18 mouse cellular contexts compared by ENCODE assay signal in genomic region chr5:134441105-134441504, GRCm38 (mm10). TPM values are rescaled to one million over a fixed set of nuclear protein-coding genes. Genes with fewer than 3 reads are reported as not detected.
DNase-seq lines count a peak whose midpoint lies in the region; ATAC-seq and TF ChIP-seq lines count a peak whose summit lies in the region.
"Had no signal": no experiment of that assay in that cellular context is flagged by ENCODE, and none has a peak within 500 bp of the region (broad histone marks: within the 10 kb centered on the region; RNA-seq: fewer than 3 reads in every experiment).

No protein-coding gene starts in this region.

- H3K27me3 ChIP-seq in heart, embryonic 12.5 days (replicated peaks): no peaks in the 10 kb centered on the region
- no peaks in the 10 kb centered on the region for H3K27me3 ChIP-seq in lung, embryonic 14.5 days (ENCODE audit: insufficient read depth, low read length)
- H3K27me3 ChIP-seq in lung, postnatal 0 days (replicated peaks; ENCODE audit: insufficient read depth, low read length): no peaks in the 10 kb centered on the region
- H3K27me3 ChIP-seq in stomach, postnatal 0 days (ENCODE audit: control insufficient read depth, insufficient read depth, low read length): no peaks in the 10 kb centered on the region
- H3K27me3 ChIP-seq in intestine, postnatal 0 days (replicated peaks; ENCODE audit: control insufficient read depth, insufficient read depth, low read length): no peaks in the 10 kb centered on the region
- H3K27me3 ChIP-seq: forebrain, embryonic 15.5 days; limb, embryonic 15.5 days; midbrain, embryonic 13.5 days had no signal

- DNase-seq in heart, adult 8-10 months (ENCODE audit: low spot score): no peak
- peak; percentile 22 for DNase-seq in lung, embryonic 14.5 days
- no peak for DNase-seq in lung, postnatal 0 days (ENCODE audit: low spot score)
- peak; percentile 20 for DNase-seq in Muller cell, postnatal 12 days (ENCODE audit: inconsistent ontology term)
- no peak for DNase-seq in stomach, postnatal 0 days (ENCODE audit: low spot score)
- DNase-seq: cerebellum, adult 8-10 months; kidney, adult 2 months; kidney, postnatal 14 days; lung, postnatal 14 days; right cerebral cortex, postnatal 14 days; spleen, adult 18-20 months had no signal

- peaks cover 7% of the 10 kb centered on the region for H3K9me3 ChIP-seq in heart, embryonic 12.5 days (replicated peaks)
- no peaks in the 10 kb centered on the region; the same call in 1 of the 2 replicates for H3K9me3 ChIP-seq in lung, embryonic 14.5 days (ENCODE audit: low read depth, low read length)
- H3K9me3 ChIP-seq in lung, postnatal 0 days (ENCODE audit: low read length): no peaks in the 10 kb centered on the region
- no peaks in the 10 kb centered on the region for H3K9me3 ChIP-seq in stomach, postnatal 0 days (ENCODE audit: control insufficient read depth, low read length)
- H3K9me3 ChIP-seq in intestine, postnatal 0 days (ENCODE audit: control insufficient read depth): no peaks in the 10 kb centered on the region
- H3K9me3 ChIP-seq: limb, embryonic 15.5 days had no signal

- peaks cover 78% of the 10 kb centered on the region for H3K4me1 ChIP-seq in heart, embryonic 12.5 days (replicated peaks)
- peaks cover 28% of the 10 kb centered on the region for H3K4me1 ChIP-seq in lung, embryonic 14.5 days (ENCODE audit: insufficient read depth)
- peaks cover 15% of the 10 kb centered on the region for H3K4me1 ChIP-seq in lung, postnatal 0 days (ENCODE audit: insufficient read depth, low read depth, low read length)
- H3K4me1 ChIP-seq in stomach, postnatal 0 days (replicated peaks; ENCODE audit: control insufficient read depth, insufficient read depth): peaks cover 19% of the 10 kb centered on the region
- H3K4me1 ChIP-seq in intestine, postnatal 0 days (replicated peaks; ENCODE audit: control insufficient read depth, insufficient read depth, low read length): peaks cover 25% of the 10 kb centered on the region

- H3K4me3 ChIP-seq in heart, embryonic 12.5 days: no peak overlapping the region
- no peak overlapping the region for H3K4me3 ChIP-seq in lung, embryonic 14.5 days (ENCODE audit: low read depth, low read length)
- H3K4me3 ChIP-seq in lung, postnatal 0 days (ENCODE audit: low read depth, low read length): no peak overlapping the region
- H3K4me3 ChIP-seq in stomach, postnatal 0 days (ENCODE audit: low read depth, low read length): no peak overlapping the region
- no peak overlapping the region for H3K4me3 ChIP-seq in intestine, postnatal 0 days (ENCODE audit: low read depth, low read length)
- H3K4me3 ChIP-seq: forebrain, embryonic 15.5 days; hindbrain, embryonic 10.5 days; layer of hippocampus, adult 2 months; limb, embryonic 15.5 days; midbrain, embryonic 13.5 days had no signal

- H3K4me2 ChIP-seq in heart, embryonic 12.5 days: peak overlapping the region; percentile 2; the same call in 1 of the 2 replicates
- peak overlapping the region; percentile 10; the same call in 1 of the 2 replicates for H3K4me2 ChIP-seq in lung, embryonic 14.5 days
- H3K4me2 ChIP-seq in lung, postnatal 0 days (replicated peaks; ENCODE audit: low read depth, low read length): no peak overlapping the region
- no peak overlapping the region for H3K4me2 ChIP-seq in stomach, postnatal 0 days (replicated peaks; ENCODE audit: low read depth)
- H3K4me2 ChIP-seq in intestine, postnatal 0 days (replicated peaks; ENCODE audit: low read depth): no peak overlapping the region
- H3K4me2 ChIP-seq: forebrain, embryonic 15.5 days; limb, embryonic 15.5 days; midbrain, embryonic 13.5 days had no signal

- TF ChIP-seq EP300 in lung, postnatal 0 days (IDR thresholded peaks at IDR 0.05): no peak
- TF ChIP-seq EP300 in stomach, postnatal 0 days (optimal IDR thresholded peaks at IDR 0.05): no peak

- H3K27ac ChIP-seq in heart, embryonic 12.5 days (ENCODE audit: poor library complexity, severe bottlenecking): peak overlapping the region; percentile 84
- peak overlapping the region; percentile 67; the same call in 1 of the 2 replicates for H3K27ac ChIP-seq in lung, embryonic 14.5 days (ENCODE audit: low read depth)
- no peak overlapping the region for H3K27ac ChIP-seq in lung, postnatal 0 days (ENCODE audit: low read length)
- H3K27ac ChIP-seq in stomach, postnatal 0 days (replicated peaks): peak overlapping the region; percentile 49; the same call in 1 of the 2 replicates
- no peak overlapping the region for H3K27ac ChIP-seq in intestine, postnatal 0 days (ENCODE audit: low read depth, low read length)
- H3K27ac ChIP-seq: forebrain, embryonic 15.5 days; hindbrain, embryonic 10.5 days; layer of hippocampus, adult 2 months; midbrain, embryonic 13.5 days had no signal

- no peak overlapping the region for H3K9ac ChIP-seq in heart, embryonic 12.5 days
- no peak overlapping the region; the same call in 1 of the 2 replicates for H3K9ac ChIP-seq in lung, embryonic 14.5 days
- no peak overlapping the region for H3K9ac ChIP-seq in lung, postnatal 0 days (replicated peaks; ENCODE audit: low read depth)
- no peak overlapping the region for H3K9ac ChIP-seq in stomach, postnatal 0 days (ENCODE audit: low read length)
- no peak overlapping the region for H3K9ac ChIP-seq in intestine, postnatal 0 days (ENCODE audit: low read depth, low read length)
- H3K9ac ChIP-seq: forebrain, embryonic 15.5 days; limb, embryonic 15.5 days; midbrain, embryonic 13.5 days had no signal

- peaks cover 22% of the 10 kb centered on the region; the same call in 1 of the 2 replicates for H3K36me3 ChIP-seq in heart, embryonic 12.5 days
- H3K36me3 ChIP-seq in lung, embryonic 14.5 days (ENCODE audit: insufficient read depth): peaks cover 10% of the 10 kb centered on the region; the same call in 1 of the 2 replicates
- H3K36me3 ChIP-seq in lung, postnatal 0 days (ENCODE audit: insufficient read depth, low read length): no peaks in the 10 kb centered on the region
- no peaks in the 10 kb centered on the region for H3K36me3 ChIP-seq in stomach, postnatal 0 days (ENCODE audit: control insufficient read depth, insufficient read depth, low read length)
- H3K36me3 ChIP-seq in intestine, postnatal 0 days (ENCODE audit: control insufficient read depth, insufficient read depth): no peaks in the 10 kb centered on the region; the same call in 1 of the 2 replicates

- TF ChIP-seq CTCF in lung, embryonic 14.5 days (IDR thresholded peaks at IDR 0.05; ENCODE audit: low read depth): no peak
- no peak for TF ChIP-seq CTCF in lung, postnatal 0 days (IDR thresholded peaks at IDR 0.05)
- TF ChIP-seq CTCF in stomach, postnatal 0 days (IDR thresholded peaks at IDR 0.05; ENCODE audit: low read depth): no peak
- no peak for TF ChIP-seq CTCF in intestine, postnatal 0 days (IDR thresholded peaks at IDR 0.05; ENCODE audit: low read depth)

- no peak for ATAC-seq in heart, embryonic 12.5 days (ENCODE audit: insufficient number of reproducible peaks, low FRiP score)
- ATAC-seq in lung, embryonic 14.5 days (ENCODE audit: insufficient read depth): no peak
- ATAC-seq in lung, postnatal 0 days: no peak
- ATAC-seq in stomach, postnatal 0 days (ENCODE audit: low FRiP score, low TSS enrichment): no peak
- ATAC-seq in intestine, postnatal 0 days: no peak
- ATAC-seq: forebrain, embryonic 15.5 days; midbrain, embryonic 13.5 days had no signal

- WGBS in heart, embryonic 12.5 days: 38% methylated on average over 3 of the region's 3 CpGs
- WGBS in lung, embryonic 14.5 days: 58% methylated on average over 3 of the region's 3 CpGs
- 66% methylated on average over 3 of the region's 3 CpGs for WGBS in lung, postnatal 0 days
- whole genome bisulfite sequencing in stomach, postnatal 0 days: 48% methylated on average over 3 of the region's 3 CpGs
- 67% methylated on average over 3 of the region's 3 CpGs for WGBS in intestine, postnatal 0 days

RNA-seq across cellular contexts. Expression of gene Gtf2ird1, which starts 15.4 kb away (rescaled TPM):
- 64.8 and 72.8 TPM in 2 replicates for polyA plus RNA-seq in heart, embryonic 12.5 days (2016; fragmentation: Nextera tagmentation; extraction: Ambion mirVana)
- 10 to 100 TPM; 20.9 to 28.3 (median 24.5) TPM for total RNA-seq in heart, adult 8-10 months (2022)
- 82.5 and 85.6 TPM in 2 replicates for polyA plus RNA-seq in lung, embryonic 14.5 days (2014; fragmentation: Nextera tagmentation; extraction: Ambion mirVana)
- polyA plus RNA-seq in lung, postnatal 0 days (2015; fragmentation: Nextera tagmentation; extraction: Ambion mirVana): 31.9 and 36.1 TPM in 2 replicates
- 42.4 and 47.0 TPM in 2 replicates for polyA plus RNA-seq in stomach, postnatal 0 days (2015; fragmentation: Nextera tagmentation; extraction: Ambion mirVana)
- 42.8 and 46.8 TPM in 2 replicates for polyA plus RNA-seq in intestine, postnatal 0 days (2015; fragmentation: Nextera tagmentation; extraction: Ambion mirVana)

Comparison
In these comparisons a context has a peak if more than half of its experiments do, and no peak if none do; other contexts are left out.
1. H3K27ac ChIP-seq: peak in heart, embryonic 12.5 days (single experiment), lung, embryonic 14.5 days (single experiment) and stomach, postnatal 0 days (single experiment); none in lung, postnatal 0 days (single experiment) and intestine, postnatal 0 days (single experiment).
2. H3K4me2 ChIP-seq: peak in heart, embryonic 12.5 days (single experiment) and lung, embryonic 14.5 days (single experiment); none in lung, postnatal 0 days (single experiment), stomach, postnatal 0 days (single experiment) and intestine, postnatal 0 days (single experiment).
3. DNase-seq: peak in lung, embryonic 14.5 days (single experiment) and Muller cell, postnatal 12 days (single experiment); none in heart, adult 8-10 months (single experiment), lung, postnatal 0 days (single experiment) and stomach, postnatal 0 days (single experiment).